Mouse (Mus musculus) MEL (cell line): ENCODE measurements around the gene Trim27. TPM values are rescaled to one million over a fixed set of nuclear protein-coding genes. Genes with fewer than 3 reads are reported as not detected.

ENCODE experiments used
- DNase-seq: peaks from one replicate; pipeline ENCODE4 v3.0.0; 2011; ENCODE audit warnings: low read depth, low spot score
- H3K27ac ChIP-seq: 2 replicates; pipeline ENCODE4 v1.5.1; 2012; ENCODE audit warnings: low read depth, mild to moderate bottlenecking, control low read depth, low read length, moderate library complexity; ENCODE audit not compliant: control insufficient read depth
- H3K27me3 ChIP-seq, 2 experiments: fragments of 150-350 bp in 1 of 2; sonication (generic) in 1 of 2; 2 replicates each; pipeline ENCODE4 v1.6.1; 2012; ENCODE audit warnings: low read length in 2 of 2, mild to moderate bottlenecking in 2 of 2, improper control_type of control experiment in 1 of 2, moderate library complexity in 1 of 2; ENCODE audit not compliant: insufficient read depth in 2 of 2, control insufficient read depth in 1 of 2
- H3K36me3 ChIP-seq, 2 experiments: 2 replicates each; pipeline ENCODE4 v1.6.1; 2012 to 2014; ENCODE audit warnings: low read length in 2 of 2, improper control_type of control experiment in 1 of 2, inconsistent platforms in 1 of 2, mild to moderate bottlenecking in 1 of 2; ENCODE audit not compliant: insufficient read depth in 2 of 2, control insufficient read depth in 1 of 2
- H3K4me1 ChIP-seq, 2 experiments: fragments of 150-350 bp in 1 of 2; sonication (generic) in 1 of 2; 2 replicates each; pipeline ENCODE4 v1.6.1; 2012; ENCODE audit warnings: low read length in 2 of 2, improper control_type of control experiment in 1 of 2, mild to moderate bottlenecking in 1 of 2; ENCODE audit not compliant: insufficient read depth in 2 of 2, control insufficient read depth in 1 of 2
- H3K4me3 ChIP-seq, 2 experiments: fragments of 150-350 bp in 1 of 2; sonication (generic) in 1 of 2; 2 replicates each; pipeline ENCODE4 v1.5.1; 2012; ENCODE audit warnings: low read depth in 2 of 2, low read length in 2 of 2, mild to moderate bottlenecking in 2 of 2, moderate library complexity in 2 of 2, control low read depth in 1 of 2, improper control_type of control experiment in 1 of 2; ENCODE audit not compliant: control insufficient read depth in 1 of 2, insufficient read depth in 1 of 2
- H3K79me2 ChIP-seq: 2 replicates; pipeline ENCODE4 v1.6.1; 2012; ENCODE audit warnings: mild to moderate bottlenecking, low read length, moderate library complexity; ENCODE audit not compliant: control insufficient read depth, poor library complexity, insufficient read depth
- H3K9ac ChIP-seq: 2 replicates; pipeline ENCODE4 v1.6.1; 2012; ENCODE audit warnings: low read depth, mild to moderate bottlenecking, control low read depth, low read length, moderate library complexity; ENCODE audit not compliant: control insufficient read depth, poor library complexity, severe bottlenecking
- H3K9me3 ChIP-seq: fragments of 150-350 bp; sonication (generic); replicated peaks from 2 replicates; pipeline ENCODE4 v1.6.1; 2012; ENCODE audit warnings: mild to moderate bottlenecking, low read length, improper control_type of control experiment, moderate library complexity; ENCODE audit not compliant: insufficient read depth
- CHD1 ChIP-seq: IDR thresholded peaks from 2 replicates; pipeline ENCODE4 v1.6.1; 2012; ENCODE audit warnings: low read depth, mild to moderate bottlenecking, inconsistent platforms, low read length, improper control_type of control experiment
- CHD2 ChIP-seq: IDR thresholded peaks from 2 replicates; pipeline ENCODE4 v1.6.1; 2011; ENCODE audit warnings: low read length, improper control_type of control experiment
- CTCF ChIP-seq, 3 experiments: IDR thresholded peaks in 2 of 3; conservative IDR thresholded peaks in 1 of 3; 2 replicates each; pipeline ENCODE4 v1.5.1; 2011 to 2012; ENCODE audit warnings: low read length in 3 of 3, low read depth in 2 of 3, mild to moderate bottlenecking in 2 of 3, improper control_type of control experiment in 1 of 3, inconsistent platforms in 1 of 3, mixed read lengths in 1 of 3, moderate library complexity in 1 of 3; ENCODE audit not compliant: control insufficient read depth in 1 of 3, insufficient read depth in 1 of 3, poor library complexity in 1 of 3, severe bottlenecking in 1 of 3
- E2F4 ChIP-seq: IDR thresholded peaks from 2 replicates; pipeline ENCODE4 v1.6.1; 2011; ENCODE audit warnings: low read depth, low read length, improper control_type of control experiment, borderline replicate concordance
- ELF1 ChIP-seq: IDR thresholded peaks from 2 replicates; pipeline ENCODE4 v1.6.1; 2014; ENCODE audit warnings: low read depth, mild to moderate bottlenecking, inconsistent platforms, low read length, improper control_type of control experiment, moderate library complexity
- EP300 ChIP-seq, 2 experiments: IDR thresholded peaks; 2 replicates each; pipeline ENCODE4 v1.6.1; 2011; ENCODE audit warnings: improper control_type of control experiment in 2 of 2, low read length in 2 of 2, low read depth in 1 of 2, mild to moderate bottlenecking in 1 of 2
- GABPA ChIP-seq: IDR thresholded peaks from 2 replicates; pipeline ENCODE4 v1.6.1; 2012; ENCODE audit warnings: low read depth, mild to moderate bottlenecking, inconsistent platforms, low read length, improper control_type of control experiment, moderate library complexity
- GATA1 ChIP-seq: IDR thresholded peaks from 2 replicates; pipeline ENCODE4 v1.6.1; 2011; ENCODE audit warnings: low read depth, low read length, improper control_type of control experiment
- HCFC1 ChIP-seq: IDR thresholded peaks from 2 replicates; pipeline ENCODE4 v1.6.1; 2012; ENCODE audit warnings: low read depth, mild to moderate bottlenecking, inconsistent platforms, low read length, improper control_type of control experiment, moderate library complexity
- JUND ChIP-seq: IDR thresholded peaks from 2 replicates; pipeline ENCODE4 v1.6.1; 2011; ENCODE audit warnings: low read depth, mild to moderate bottlenecking, improper control_type of control experiment, low read length
- MAX ChIP-seq: IDR thresholded peaks from 2 replicates; pipeline ENCODE4 v1.6.1; 2011; ENCODE audit warnings: low read length, improper control_type of control experiment
- MEF2A ChIP-seq: IDR thresholded peaks from 2 replicates; pipeline ENCODE4 v1.6.1; 2014; ENCODE audit warnings: low read depth, mild to moderate bottlenecking, inconsistent platforms, low read length, improper control_type of control experiment; ENCODE audit not compliant: poor library complexity, insufficient replicate concordance, severe bottlenecking; ENCODE audit errors: extremely low read depth
- MYC ChIP-seq: IDR thresholded peaks from 2 replicates; pipeline ENCODE4 v1.6.1; 2011; ENCODE audit warnings: low read depth, mild to moderate bottlenecking, low read length, improper control_type of control experiment, moderate library complexity
- NELFE ChIP-seq: IDR thresholded peaks from 2 replicates; pipeline ENCODE4 v1.6.1; 2011; ENCODE audit warnings: low read depth, low read length, improper control_type of control experiment
- POLR2AphosphoS5 ChIP-seq: IDR thresholded peaks from 2 replicates; pipeline ENCODE4 v1.6.1; 2012; ENCODE audit warnings: low read depth, borderline replicate concordance, mild to moderate bottlenecking, inconsistent platforms, low read length, moderate library complexity, mixed read lengths
- RAD21 ChIP-seq: IDR thresholded peaks from 2 replicates; pipeline ENCODE4 v1.6.1; 2011; ENCODE audit warnings: mild to moderate bottlenecking, low read depth, low read length, improper control_type of control experiment
- RCOR1 ChIP-seq: IDR thresholded peaks from 2 replicates; pipeline ENCODE4 v1.6.1; 2012; ENCODE audit warnings: low read depth, mild to moderate bottlenecking, inconsistent platforms, low read length, improper control_type of control experiment
- SIN3A ChIP-seq: IDR thresholded peaks from 2 replicates; pipeline ENCODE4 v1.6.1; 2012; ENCODE audit warnings: low read length, improper control_type of control experiment, inconsistent platforms
- SMC3 ChIP-seq: IDR thresholded peaks from 2 replicates; pipeline ENCODE4 v1.6.1; 2011; ENCODE audit warnings: low read depth, low read length, improper control_type of control experiment
- TAL1 ChIP-seq: IDR thresholded peaks from 2 replicates; pipeline ENCODE4 v1.6.1; 2012; ENCODE audit warnings: mild to moderate bottlenecking, inconsistent platforms, low read length, moderate library complexity, mixed read lengths
- TBP ChIP-seq: IDR thresholded peaks from 2 replicates; pipeline ENCODE4 v1.8.0; 2011; ENCODE audit warnings: low read depth, low read length, improper control_type of control experiment
- TCF12 ChIP-seq: IDR thresholded peaks from 2 replicates; pipeline ENCODE4 v1.6.1; 2014; ENCODE audit warnings: low read depth, mild to moderate bottlenecking, inconsistent platforms, low read length, improper control_type of control experiment, moderate library complexity
- ZC3H11A ChIP-seq: IDR thresholded peaks from 2 replicates; pipeline ENCODE4 v1.6.1; 2012; ENCODE audit warnings: low read depth, mild to moderate bottlenecking, inconsistent platforms, low read length, improper control_type of control experiment
- ZKSCAN1 ChIP-seq: IDR thresholded peaks from 2 replicates; pipeline ENCODE4 v1.6.1; 2012; ENCODE audit warnings: low read depth, mild to moderate bottlenecking, inconsistent platforms, low read length, improper control_type of control experiment, moderate library complexity
- ZMIZ1 ChIP-seq: IDR thresholded peaks from 2 replicates; pipeline ENCODE4 v1.6.1; 2012; ENCODE audit warnings: low read depth, mild to moderate bottlenecking, inconsistent platforms, low read length, improper control_type of control experiment, moderate library complexity
- polyA plus RNA-seq, 2 experiments: library from polyadenylated mRNA; stranded (reverse) in 1 of 2; unstranded in 1 of 2; fragments of >175 nt in 1 of 2; fragments of >200 nt in 1 of 2; gene quantifications; 2 replicates each; pipeline versions ENCODE4 v1.2.1 to v1.2.4; 2012; ENCODE audit warnings: low replicate concordance in 2 of 2, low read depth in 1 of 2; ENCODE audit not compliant: insufficient read length in 2 of 2, insufficient read depth in 1 of 2, missing spikeins in 1 of 2
- total RNA-seq: library from RNA; depleted of rRNA; stranded (reverse); fragments of 300-350 nt; gene quantifications from 2 replicates; pipeline ENCODE4 v1.2.3, GENCODE M21; 2012

Trim27 gene
- total and polyA plus RNA-seq, 3 experiments: 258 to 339 (median 311) TPM

DNA sequence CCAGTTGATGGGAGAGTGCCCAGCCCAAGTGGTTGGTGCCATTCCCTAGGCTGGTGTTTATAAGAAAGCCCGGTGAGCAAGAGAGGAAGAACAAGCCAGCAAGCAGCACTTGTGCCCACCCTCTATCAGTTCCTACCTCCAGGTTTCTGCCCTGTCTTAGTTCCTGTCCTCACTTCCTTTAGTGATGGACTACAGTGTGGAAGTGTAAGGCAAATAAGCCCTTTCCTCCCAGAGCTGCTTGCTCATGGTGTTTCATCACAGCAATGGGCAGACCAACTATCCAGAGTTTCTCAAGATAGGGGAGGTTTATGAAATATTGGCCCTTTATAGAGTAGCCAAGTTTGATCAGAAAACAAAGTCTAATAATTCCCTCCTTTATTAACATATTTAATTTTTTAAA is 37.5 kb downstream of the Trim27 start:
- no peaks in the 10 kb centered on the region for H3K9me3 ChIP-seq
- TF ChIP-seq CHD2 (no peak), POLR2AphosphoS5 (no peak), MEF2A (no peak), MAX (no peak), RCOR1 (no peak), RAD21 (no peak), MYC (no peak), TAL1 (no peak), ZC3H11A (no peak), SMC3 (no peak), ELF1 (no peak), HCFC1 (no peak), CHD1 (no peak), SIN3A (no peak), TCF12 (no peak)
- TF ChIP-seq, all 39 proteins: peak for 0

GRCm38 (mm10) chr13:21221656-21222462 is 42.6 kb downstream of the Trim27 start:
- Histone ChIP-seq H3K4me3 (peak overlapping the region; percentile 53 to 75), H3K4me1 (peaks cover 1 to 10% of the 10 kb centered on the region in 2 experiments; a peak in 2 of 4 replicates), H3K36me3 (peaks cover 0 to 20% of the 10 kb centered on the region in 2 experiments; a peak in 2 of 4 replicates), H3K27me3 (no peaks in the 10 kb centered on the region), H3K9ac (peak overlapping the region; percentile 12), H3K9me3 (no peaks in the 10 kb centered on the region), H3K79me2 (no peaks in the 10 kb centered on the region), H3K27ac (no peak overlapping the region)
- TF ChIP-seq JUND: no peak
- TF ChIP-seq SMC3: no peak
- no peak for TF ChIP-seq EP300 (IDR thresholded peaks at IDR 0.05; ENCODE audit: low read depth in 1 of 2, low read length in 2 of 2)
- TF ChIP-seq GABPA: no peak
- TF ChIP-seq CTCF (IDR thresholded peaks at IDR 0.05 in 2 of 3, conservative IDR thresholded peaks at IDR 0.05 in 1 of 3; ENCODE audit: control insufficient read depth in 1 of 3, insufficient read depth in 1 of 3, low read depth in 2 of 3, low read length in 3 of 3, poor library complexity in 1 of 3, severe bottlenecking in 1 of 3): no peak
- no peak for TF ChIP-seq HCFC1
- no peak for TF ChIP-seq NELFE
- no peak for TF ChIP-seq ELF1
- TF ChIP-seq TAL1: no peak
- no peak for TF ChIP-seq GATA1
- no peak for TF ChIP-seq ZMIZ1
- no peak for TF ChIP-seq CHD2
- no peak for TF ChIP-seq TBP
- no peak for TF ChIP-seq ZKSCAN1
- TF ChIP-seq MEF2A: no peak
- TF ChIP-seq E2F4: no peak; the same call in 1 of the 2 replicates
- DNase-seq: no peak

More for the DNA sequence above, 37.5 kb downstream of the Trim27 start:
- Histone ChIP-seq H3K9ac (no peak overlapping the region), H3K27me3 (no peaks in the 10 kb centered on the region), H3K36me3 (peaks cover 0 to 23% of the 10 kb centered on the region in 2 experiments; a peak in 2 of 4 replicates), H3K4me3 (no peak overlapping the region), H3K79me2 (no peaks in the 10 kb centered on the region), H3K27ac (no peak overlapping the region), H3K4me1 (peaks cover under 1 to 3% of the 10 kb centered on the region in 2 experiments; a peak in 1 of 4 replicates)
- no peak for DNase-seq
